Mouse (Mus musculus) regulatory T cell (primary cell): ENCODE data around the gene Cd93.

Source experiments
- in situ Hi-C: fragments of 300-600 bp; cut with MboI, MseI; formaldehyde crosslinking; loops from one replicate; pipeline ENCODE4 v1.15.1; 2025; ENCODE audit warnings: high pct_unique_total_duplicates

The Cd93 gene

DNA sequence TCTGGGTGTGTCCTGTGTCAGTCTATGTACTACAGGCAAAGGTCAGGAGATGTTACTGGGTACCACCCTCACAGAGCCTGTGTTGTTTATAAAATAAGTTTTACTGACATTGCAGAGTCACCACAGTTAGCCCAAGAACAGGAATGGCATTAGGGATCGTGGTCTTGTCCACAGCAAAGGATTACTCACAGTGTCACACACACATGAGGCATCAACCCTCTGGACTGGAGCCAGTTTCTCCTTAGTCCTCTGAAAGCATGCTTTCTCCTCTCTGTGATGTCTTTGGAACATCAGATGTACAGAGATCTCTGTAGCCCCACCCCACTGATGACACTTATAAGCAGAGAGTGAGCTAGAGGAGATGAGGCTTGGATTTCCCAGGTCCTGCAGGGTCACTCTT, 41.1 kb downstream of the Cd93 start:
- in situ Hi-C loops, result no loop called here

DNA sequence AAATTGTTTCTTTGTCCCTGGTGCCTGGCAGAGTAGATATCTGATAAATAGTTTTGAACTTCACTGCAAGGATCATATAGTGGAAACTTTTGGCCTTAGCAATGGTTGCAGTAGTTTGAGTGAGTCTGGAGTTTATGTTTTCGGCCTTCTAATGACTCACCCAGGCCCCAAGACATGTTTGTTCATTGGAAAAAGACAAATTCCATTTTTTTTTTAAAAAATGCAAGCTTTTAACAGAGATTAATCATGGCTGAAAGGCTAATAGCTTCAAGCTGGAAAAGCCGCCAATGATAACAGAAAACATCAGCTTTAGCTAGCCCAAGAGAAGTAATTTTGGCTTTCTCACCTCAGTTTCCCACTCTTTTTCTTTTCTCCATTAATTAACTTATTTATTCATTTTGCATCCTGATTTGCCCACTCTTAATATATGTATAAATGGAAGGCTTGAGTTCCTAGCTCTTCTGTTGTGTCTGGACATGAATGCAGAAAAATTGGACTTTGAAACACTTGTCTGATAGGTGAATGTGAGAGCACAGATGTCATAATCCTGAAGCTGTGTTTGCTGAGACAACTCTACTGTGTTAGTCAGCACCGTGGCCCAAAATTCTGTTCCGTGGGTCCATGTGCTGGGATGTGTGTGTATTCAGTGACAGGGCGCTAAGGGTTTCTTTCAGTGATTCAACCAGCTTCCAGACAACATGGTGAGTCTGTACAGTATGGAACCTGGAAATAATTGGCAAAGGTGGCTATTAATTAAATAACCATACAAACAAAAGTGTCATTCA, 44.3 kb downstream of the Cd93 start:
- in situ Hi-C loops, result no loop called here

DNA sequence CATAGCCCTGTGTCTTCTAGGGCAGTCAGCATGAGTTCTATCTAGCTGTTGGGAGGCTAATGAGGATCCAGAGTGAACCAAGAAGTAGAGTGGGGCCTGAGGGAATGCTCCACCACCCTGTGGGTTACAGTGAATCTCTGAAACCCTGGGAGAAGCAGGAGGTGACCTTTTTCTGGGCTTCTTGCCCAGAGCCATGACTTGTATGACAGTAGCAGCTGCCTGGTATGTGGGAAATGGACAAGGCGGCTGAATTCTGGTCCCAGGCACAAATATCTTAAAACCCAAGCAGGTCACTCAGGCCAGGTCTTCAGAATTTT, 45.6 kb downstream of the Cd93 start:
- in situ Hi-C loops, result no loop called here

DNA sequence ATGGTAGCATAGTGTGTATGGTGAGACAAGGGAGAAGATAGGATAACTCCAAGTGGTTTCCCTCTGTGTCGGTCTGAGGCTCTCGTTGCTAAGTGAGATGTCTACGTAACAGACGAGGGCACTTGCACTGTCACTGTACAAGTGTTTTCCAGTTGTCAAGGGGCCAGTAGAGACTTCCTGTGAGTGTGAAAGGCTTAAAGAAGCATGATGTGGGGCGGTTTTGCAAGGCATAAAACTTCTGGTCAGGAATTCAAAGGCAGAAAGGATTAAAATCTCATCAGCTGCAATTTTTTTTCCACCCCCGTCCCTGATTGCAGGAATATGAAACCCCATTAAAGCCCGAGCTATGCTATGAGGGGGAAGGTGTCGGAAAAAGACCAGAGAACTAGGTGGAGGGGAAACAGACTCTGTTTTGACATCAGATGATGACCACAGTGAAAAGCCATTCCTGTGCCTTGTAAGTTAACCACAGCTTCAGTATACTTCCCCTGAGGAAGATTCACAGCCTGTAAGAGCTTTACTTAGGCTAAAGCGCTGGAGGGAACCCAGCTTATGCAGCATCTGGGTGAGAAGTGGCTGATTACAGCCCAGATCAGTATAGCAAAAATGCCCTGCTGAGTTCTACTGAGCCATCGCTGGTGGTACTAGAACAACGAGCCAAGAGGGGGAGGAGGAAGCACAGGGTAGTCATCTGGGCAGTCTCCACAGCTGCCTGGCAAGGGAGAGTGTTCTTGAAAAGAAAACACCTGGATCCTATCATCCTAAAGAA, 46.2 kb downstream of the Cd93 start:
- in situ Hi-C loops, result no loop called here

DNA sequence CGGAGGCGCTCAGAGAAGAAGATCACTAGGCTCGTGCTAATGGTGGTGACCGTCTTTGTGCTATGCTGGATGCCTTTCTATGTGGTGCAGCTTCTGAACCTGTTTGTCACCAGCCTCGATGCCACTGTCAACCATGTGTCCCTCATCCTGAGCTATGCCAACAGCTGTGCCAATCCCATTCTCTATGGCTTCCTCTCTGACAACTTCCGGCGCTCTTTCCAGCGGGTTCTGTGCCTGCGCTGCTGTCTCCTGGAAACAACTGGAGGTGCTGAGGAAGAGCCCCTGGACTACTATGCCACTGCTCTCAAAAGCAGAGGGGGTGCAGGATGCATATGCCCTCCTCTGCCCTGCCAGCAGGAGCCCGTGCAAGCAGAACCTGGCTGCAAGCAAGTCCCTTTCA, 47.2 kb downstream of the Cd93 start:
- in situ Hi-C loops, result no loop called here

DNA sequence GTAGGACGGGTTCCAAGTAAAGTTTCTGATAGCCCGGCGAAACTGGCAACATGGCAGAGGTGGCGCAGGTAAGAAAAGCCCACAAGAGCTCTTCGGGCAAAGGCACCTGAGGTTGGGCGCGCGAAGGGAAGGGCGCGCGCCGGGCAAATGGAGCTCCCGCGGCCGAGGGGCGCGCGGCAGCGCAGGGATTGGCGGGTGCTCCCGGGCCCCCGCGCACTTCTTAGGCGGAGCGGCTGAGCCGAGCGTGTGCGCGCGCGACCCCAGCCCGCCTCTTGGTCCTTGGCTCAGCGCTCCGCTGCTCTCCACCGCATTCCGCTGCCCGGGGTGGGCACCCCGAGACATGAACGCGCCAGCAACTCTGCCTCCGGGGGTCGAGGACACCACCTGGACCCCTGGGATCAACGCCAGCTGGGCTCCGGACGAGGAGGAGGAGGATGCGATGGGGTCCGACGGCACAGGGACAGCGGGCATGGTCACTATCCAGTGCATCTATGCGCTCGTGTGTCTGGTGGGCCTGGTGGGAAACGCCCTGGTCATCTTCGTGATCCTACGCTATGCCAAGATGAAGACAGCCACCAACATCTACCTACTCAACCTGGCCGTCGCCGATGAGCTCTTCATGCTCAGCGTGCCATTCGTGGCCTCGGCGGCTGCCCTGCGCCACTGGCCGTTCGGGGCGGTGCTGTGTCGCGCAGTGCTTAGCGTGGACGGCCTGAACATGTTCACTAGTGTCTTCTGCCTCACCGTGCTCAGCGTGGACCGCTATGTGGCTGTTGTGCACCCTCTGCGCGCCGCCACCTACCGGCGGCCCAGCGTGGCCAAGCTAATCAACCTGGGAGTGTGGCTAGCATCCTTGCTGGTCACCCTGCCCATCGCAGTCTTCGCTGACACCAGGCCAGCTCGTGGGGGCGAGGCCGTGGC, 48.0 kb downstream of the Cd93 start, which contains the start of gene Sstr4:
Sstr4 (plus strand) TSS at position 214 of the 921 bp plus-strand sequence.
- in situ Hi-C loops, result no loop called here

DNA sequence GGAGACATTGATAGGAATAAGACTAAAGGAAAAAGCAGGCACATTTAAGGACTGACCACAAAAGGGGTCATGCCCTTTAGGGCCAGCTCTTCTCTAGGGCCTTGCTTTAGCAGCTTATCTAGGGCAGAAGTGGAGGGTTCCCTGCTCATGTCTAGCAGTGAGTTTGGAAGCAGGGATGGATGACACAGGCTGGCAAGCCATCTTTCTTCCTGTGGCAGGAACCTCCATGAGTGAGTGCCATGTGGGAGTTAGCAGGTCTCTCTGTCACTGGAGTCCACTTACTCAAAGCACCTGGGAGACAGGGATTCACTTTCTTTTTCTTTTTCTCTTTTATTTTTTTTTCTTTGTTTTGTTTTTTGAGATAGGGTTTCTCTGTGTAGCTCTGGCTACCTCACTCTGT, 49.5 kb downstream of the Cd93 start:
- in situ Hi-C loops, result no loop called here

DNA sequence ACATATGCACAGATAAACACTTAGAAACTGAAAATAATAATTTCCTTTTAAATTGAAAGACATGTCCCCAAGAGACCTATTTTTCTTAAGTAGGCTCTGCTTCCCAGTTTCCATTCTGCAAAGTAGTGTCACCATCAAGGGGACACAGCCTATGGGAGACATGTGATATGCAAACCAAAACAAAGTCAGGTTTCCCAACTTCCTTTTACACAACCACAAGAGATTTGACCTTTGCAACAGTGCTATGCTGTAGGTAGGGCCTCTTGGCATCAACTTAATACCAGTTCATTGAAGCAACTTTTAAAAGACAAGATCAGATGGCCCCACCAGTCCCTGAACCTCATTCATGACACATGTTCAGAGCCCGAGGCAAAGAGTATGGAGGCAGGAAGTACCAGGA, 50.2 kb downstream of the Cd93 start:
- in situ Hi-C loops, result no loop called here

DNA sequence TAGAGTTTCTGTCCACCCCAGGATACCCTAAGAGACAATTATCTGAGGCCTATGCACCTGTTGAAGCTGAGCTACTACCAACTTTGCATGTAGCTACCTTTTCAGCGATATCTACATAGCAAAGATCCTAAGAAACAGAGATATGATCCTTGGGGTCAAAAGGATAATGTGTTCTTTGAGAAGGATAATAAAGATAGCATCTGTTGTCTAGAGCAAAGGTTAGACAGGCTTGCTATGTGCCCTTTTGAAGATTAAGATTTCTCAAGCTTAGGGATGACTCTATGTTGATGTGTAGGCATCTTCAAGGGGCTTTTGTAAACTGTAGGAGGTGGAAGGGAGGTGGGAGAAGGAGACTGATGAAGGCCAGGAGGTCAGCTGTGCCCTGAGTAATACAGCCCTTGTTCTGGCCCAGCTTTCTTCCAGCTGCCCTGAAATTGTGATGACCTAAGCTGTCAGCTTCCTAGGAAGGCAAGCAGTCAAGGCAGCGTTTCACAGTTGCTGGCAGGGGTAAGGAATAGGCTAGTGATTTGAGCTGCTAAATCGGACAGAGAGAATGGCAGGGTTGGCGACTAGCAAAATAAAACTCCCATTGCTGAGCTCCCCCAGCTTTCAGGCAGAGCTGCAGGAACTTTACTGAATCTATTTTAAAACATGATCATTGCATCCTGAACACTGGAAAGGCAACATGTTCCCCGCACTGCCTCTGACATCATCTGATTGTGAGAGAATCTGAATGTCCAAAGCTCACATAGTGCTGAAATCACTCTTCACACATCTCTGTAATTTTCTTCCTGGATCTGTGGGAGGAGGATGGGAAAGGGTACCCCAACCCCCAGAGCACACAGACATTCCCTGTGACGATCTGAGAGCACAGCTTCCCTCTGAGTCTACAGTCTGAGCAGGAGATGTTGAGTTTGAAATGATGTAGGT, 55.4 kb downstream of the Cd93 start:
- in situ Hi-C loops, result no loop called here

DNA sequence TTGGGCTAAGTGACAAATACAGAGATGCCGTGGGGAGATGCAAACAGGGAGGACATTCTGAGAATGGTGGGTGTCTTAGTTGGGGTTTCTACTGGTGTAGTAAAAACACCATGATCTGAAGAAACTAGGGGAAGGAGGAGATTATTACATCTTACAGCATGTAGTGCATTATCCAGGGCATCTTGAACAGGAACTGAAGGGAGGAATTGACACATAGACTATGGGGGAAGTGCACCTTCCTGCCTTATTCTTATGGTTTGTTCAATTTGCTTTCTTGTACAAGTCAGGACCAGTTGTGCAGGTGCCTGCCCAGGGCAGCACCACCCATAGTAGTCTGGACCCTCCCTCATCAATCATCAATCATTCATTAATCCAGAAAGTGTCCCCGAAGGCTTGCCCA, 56.4 kb downstream of the Cd93 start:
- in situ Hi-C loops, result no loop called here
